Mouse (Mus musculus): ENCODE data around the gene Cspg4.

GRCm38 (mm10) chr9:56860035-56860434 lies 4.8 kb upstream of the Cspg4 start:
- TF ChIP-seq GATA1 (IDR thresholded peaks at IDR 0.05; ENCODE audit: low read length) (no peak), TAL1 (IDR thresholded peaks at IDR 0.05; ENCODE audit: low read length) (no peak)

Measured in erythroblast, embryonic 14.5 days (primary cell).